Mouse (Mus musculus) forebrain, embryonic 14.5 days (tissue): ENCODE data around the gene Cmklr1. TPM values are rescaled to one million over a fixed set of nuclear protein-coding genes. Genes with fewer than 3 reads are reported as not detected.

Experiments
- ATAC-seq: fragments of 200-750 bp; cut with Nextera tagmentation; 2 replicates; pipeline ENCODE4 v1.8.0; 2017; ENCODE audit warnings: mild to moderate bottlenecking, moderate library complexity
- DNase-seq: peaks from one replicate; pipeline ENCODE4 v3.0.0-alpha.2; 2015; ENCODE audit warnings: low spot score
- H3K27ac ChIP-seq: fragments of 300-500 bp; sonication (generic); 2 replicates; pipeline ENCODE4 v1.5.1; 2014; ENCODE audit warnings: low read depth, mild to moderate bottlenecking, control low read depth, low read length, moderate library complexity
- H3K27me3 ChIP-seq: fragments of 300-500 bp; sonication (generic); replicated peaks from 2 replicates; pipeline ENCODE4 v1.6.1; 2014; ENCODE audit warnings: low read length, control low read depth, mixed read lengths; ENCODE audit not compliant: control insufficient read depth, insufficient read depth
- H3K36me3 ChIP-seq: fragments of 300-500 bp; sonication (generic); 2 replicates; pipeline ENCODE4 v1.6.1; 2014; ENCODE audit warnings: low read length, control low read depth; ENCODE audit not compliant: control insufficient read depth, insufficient read depth
- H3K4me1 ChIP-seq: fragments of 300-500 bp; sonication (generic); 2 replicates; pipeline ENCODE4 v1.6.1; 2014; ENCODE audit warnings: antibody characterized with exemption, low read length, control low read depth; ENCODE audit not compliant: control insufficient read depth, insufficient read depth
- H3K4me2 ChIP-seq: fragments of 300-500 bp; sonication (generic); 2 replicates; pipeline ENCODE4 v1.6.1; 2014; ENCODE audit warnings: mild to moderate bottlenecking, control low read depth, low read length
- H3K4me3 ChIP-seq: fragments of 300-500 bp; sonication (generic); 2 replicates; pipeline ENCODE4 v1.5.1; 2014; ENCODE audit warnings: low read depth, low read length, control low read depth
- H3K9ac ChIP-seq: fragments of 300-500 bp; sonication (generic); 2 replicates; pipeline ENCODE4 v1.6.1; 2014; ENCODE audit warnings: mild to moderate bottlenecking, low read length, control low read depth, moderate library complexity
- H3K9me3 ChIP-seq: fragments of 300-500 bp; sonication (generic); replicated peaks from 2 replicates; pipeline ENCODE4 v1.6.1; 2016; ENCODE audit warnings: low read length, control low read depth, mixed read lengths; ENCODE audit not compliant: control insufficient read depth
- WGBS: fragments of 180-500 bp; shearing (Covaris S2); extraction: QIAGEN DNeasy Blood & Tissue Kit; methylation state at CpG from one replicate; pipeline ENCODE4 v1.1.7; 2014; 5-methylcytosine and 5-hydroxymethylcytosine counted together
- polyA plus RNA-seq: library from polyadenylated mRNA; unstranded; fragments of >200 nt; fragmentation: Nextera tagmentation; extraction: Ambion mirVana; gene quantifications from 2 replicates; pipeline ENCODE4 v1.2.1, GENCODE M21; 2014

Cmklr1 gene
- polyA plus RNA-seq, 1 experiment from 2014 or later: 1.6 TPM

- Histone ChIP-seq H3K9ac (no peak overlapping the region), H3K4me2 (no peak overlapping the region), H3K4me1 (no peaks in the 10 kb centered on the region; the same call in 1 of the 2 replicates), H3K36me3 (no peaks in the 10 kb centered on the region), H3K27me3 (no peaks in the 10 kb centered on the region), H3K4me3 (no peak overlapping the region), H3K27ac (no peak overlapping the region), H3K9me3 (no peaks in the 10 kb centered on the region)
- WGBS: 76% methylated on average over 9 of the region's 9 CpGs
- ATAC-seq (no peak), DNase-seq (no peak)
Observed at GRCm38 (mm10) chr5:113633037-113633714, 17.1 kb downstream of the Cmklr1 start.

GRCm38 (mm10) chr5:113630116-113630515 lies 20.1 kb downstream of the Cmklr1 start:
- Histone ChIP-seq H3K9ac (no peak overlapping the region), H3K4me3 (no peak overlapping the region), H3K27ac (no peak overlapping the region), H3K27me3 (no peaks in the 10 kb centered on the region), H3K36me3 (no peaks in the 10 kb centered on the region), H3K9me3 (no peaks in the 10 kb centered on the region), H3K4me1 (no peaks in the 10 kb centered on the region; the same call in 1 of the 2 replicates), H3K4me2 (no peak overlapping the region)
- ATAC-seq: no peak
- 74% methylated on average over 10 of the region's 10 CpGs for WGBS
- DNase-seq: no peak

GRCm38 (mm10) chr5:113629248-113629647 lies 21.0 kb downstream of the Cmklr1 start:
- DNase-seq: no peak
- H3K27ac ChIP-seq: no peak overlapping the region
- no peak for ATAC-seq
- H3K4me3 ChIP-seq: no peak overlapping the region
- H3K9me3 ChIP-seq: no peaks in the 10 kb centered on the region
- H3K9ac ChIP-seq: no peak overlapping the region
- no peaks in the 10 kb centered on the region for H3K27me3 ChIP-seq
- no peaks in the 10 kb centered on the region; the same call in 1 of the 2 replicates for H3K4me1 ChIP-seq
- WGBS: 84% methylated on average over 3 of the region's 3 CpGs
- H3K36me3 ChIP-seq: no peaks in the 10 kb centered on the region
- H3K4me2 ChIP-seq: no peak overlapping the region

- Histone ChIP-seq H3K9ac (no peak overlapping the region), H3K27ac (no peak overlapping the region), H3K36me3 (no peaks in the 10 kb centered on the region), H3K9me3 (no peaks in the 10 kb centered on the region), H3K4me2 (no peak overlapping the region), H3K4me3 (no peak overlapping the region), H3K4me1 (no peaks in the 10 kb centered on the region), H3K27me3 (no peaks in the 10 kb centered on the region)
- WGBS: 65% methylated on average over 11 of the region's 11 CpGs
- ATAC-seq: no peak
- no peak for DNase-seq
Observed at GRCm38 (mm10) chr5:113627820-113628437, 22.3 kb downstream of the Cmklr1 start.

- H3K4me3 ChIP-seq: no peak overlapping the region
Observed at GRCm38 (mm10) chr5:113626991-113627390, 23.2 kb downstream of the Cmklr1 start.

GRCm38 (mm10) chr5:113626352-113626751 lies 23.9 kb downstream of the Cmklr1 start:
- H3K4me2 ChIP-seq: no peak overlapping the region
- DNase-seq (no peak), ATAC-seq (no peak)
- H3K9me3 ChIP-seq: no peaks in the 10 kb centered on the region
- no peaks in the 10 kb centered on the region for H3K36me3 ChIP-seq
- no peak overlapping the region for H3K27ac ChIP-seq
- H3K27me3 ChIP-seq: no peaks in the 10 kb centered on the region
- no peaks in the 10 kb centered on the region for H3K4me1 ChIP-seq
- H3K4me3 ChIP-seq: no peak overlapping the region
- 85% methylated on average over 8 of the region's 8 CpGs for WGBS
- no peak overlapping the region for H3K9ac ChIP-seq

More at GRCm38 (mm10) chr5:113626991-113627390, 23.2 kb downstream of the Cmklr1 start:
- no peak overlapping the region for H3K9ac ChIP-seq
- H3K36me3 ChIP-seq: no peaks in the 10 kb centered on the region
- no peaks in the 10 kb centered on the region for H3K9me3 ChIP-seq
- no peak for ATAC-seq
- H3K27ac ChIP-seq: no peak overlapping the region
- H3K27me3 ChIP-seq: no peaks in the 10 kb centered on the region
- WGBS: 89% methylated on average over 5 of the region's 5 CpGs
- H3K4me1 ChIP-seq: no peaks in the 10 kb centered on the region
- no peak for DNase-seq
- H3K4me2 ChIP-seq: no peak overlapping the region

GRCm38 (mm10) chr5:113625068-113625467 lies 25.2 kb downstream of the Cmklr1 start:
- H3K27me3 ChIP-seq: no peaks in the 10 kb centered on the region
- H3K4me1 ChIP-seq: no peaks in the 10 kb centered on the region
- H3K9ac ChIP-seq: no peak overlapping the region
- H3K4me3 ChIP-seq: no peak overlapping the region
- no peak overlapping the region for H3K27ac ChIP-seq
- H3K36me3 ChIP-seq: no peaks in the 10 kb centered on the region
- no peak overlapping the region for H3K4me2 ChIP-seq
- WGBS: 72% methylated on average over 4 of the region's 4 CpGs
- no peak for DNase-seq
- no peak for ATAC-seq
- H3K9me3 ChIP-seq: no peaks in the 10 kb centered on the region

- no peak overlapping the region for H3K4me2 ChIP-seq
- H3K4me3 ChIP-seq: no peak overlapping the region
- no peaks in the 10 kb centered on the region for H3K27me3 ChIP-seq
- H3K27ac ChIP-seq: no peak overlapping the region
- no peak overlapping the region for H3K9ac ChIP-seq
- H3K9me3 ChIP-seq: no peaks in the 10 kb centered on the region
- ATAC-seq: no peak
- H3K4me1 ChIP-seq: no peaks in the 10 kb centered on the region
- 24% methylated on average over 2 of the region's 2 CpGs for WGBS
- no peak for DNase-seq
- no peaks in the 10 kb centered on the region for H3K36me3 ChIP-seq
Observed at GRCm38 (mm10) chr5:113623052-113623451, 27.2 kb downstream of the Cmklr1 start.

GRCm38 (mm10) chr5:113620999-113621398 lies 29.2 kb downstream of the Cmklr1 start:
- Histone ChIP-seq H3K9me3 (no peaks in the 10 kb centered on the region), H3K9ac (no peak overlapping the region), H3K4me3 (no peak overlapping the region), H3K4me2 (no peak overlapping the region), H3K27me3 (no peaks in the 10 kb centered on the region), H3K4me1 (no peaks in the 10 kb centered on the region), H3K27ac (no peak overlapping the region), H3K36me3 (no peaks in the 10 kb centered on the region)
- no peak for DNase-seq
- no peak for ATAC-seq
- WGBS: 82% methylated on average over 7 of the region's 7 CpGs
